Mouse (Mus musculus) forebrain, postnatal 0 days (tissue): ENCODE measurements around the gene Tbc1d5. TPM values are rescaled to one million over a fixed set of nuclear protein-coding genes. Genes with fewer than 3 reads are reported as not detected.
A peak's percentile ranks its signal among the peaks of the same experiment; 100 is the strongest.

Source experiments
- ATAC-seq: fragments of 200-750 bp; cut with Nextera tagmentation; 2 replicates; pipeline ENCODE4 v1.8.0; 2017; ENCODE audit warnings: mild to moderate bottlenecking, moderate library complexity
- DNase-seq: peaks from one replicate; pipeline ENCODE4 v3.0.0-alpha.2; 2015
- H3K27ac ChIP-seq: fragments of 300-500 bp; sonication (generic); 2 replicates; pipeline ENCODE4 v1.5.1; 2014; ENCODE audit warnings: low read depth, mild to moderate bottlenecking, antibody characterized with exemption, low read length, moderate library complexity, mixed read lengths
- H3K27me3 ChIP-seq: fragments of 300-500 bp; sonication (generic); 2 replicates; pipeline ENCODE4 v1.6.1; 2014; ENCODE audit warnings: mild to moderate bottlenecking, low read length, mixed read lengths; ENCODE audit not compliant: insufficient read depth
- H3K36me3 ChIP-seq: fragments of 300-500 bp; sonication (generic); 2 replicates; pipeline ENCODE4 v1.6.1; 2014; ENCODE audit warnings: mild to moderate bottlenecking, moderate library complexity; ENCODE audit not compliant: insufficient read depth
- H3K4me1 ChIP-seq: fragments of 300-500 bp; sonication (generic); 2 replicates; pipeline ENCODE4 v1.6.1; 2014; ENCODE audit warnings: antibody characterized with exemption; ENCODE audit not compliant: insufficient read depth
- H3K4me2 ChIP-seq: fragments of 300-500 bp; sonication (generic); 2 replicates; pipeline ENCODE4 v1.6.1; 2014; ENCODE audit warnings: low read depth, mild to moderate bottlenecking, moderate library complexity
- H3K4me3 ChIP-seq: fragments of 300-500 bp; sonication (generic); 2 replicates; pipeline ENCODE4 v1.5.1; 2014; ENCODE audit warnings: low read depth, low read length, mixed read lengths
- H3K9ac ChIP-seq: fragments of 300-500 bp; sonication (generic); 2 replicates; pipeline ENCODE4 v1.6.1; 2014; ENCODE audit warnings: mild to moderate bottlenecking
- H3K9me3 ChIP-seq: fragments of 300-500 bp; sonication (generic); 2 replicates; pipeline ENCODE4 v1.6.1; 2016; ENCODE audit warnings: low read length
- CTCF ChIP-seq: sonication (generic); IDR thresholded peaks from 2 replicates; pipeline ENCODE4 v1.5.1; 2016; ENCODE audit warnings: antibody characterized with exemption, control low read depth, low read depth
- WGBS: fragments of 180-500 bp; shearing (Covaris S2); extraction: QIAGEN DNeasy Blood & Tissue Kit; methylation state at CpG from one replicate; pipeline ENCODE4 v1.1.7; 2014; 5-methylcytosine and 5-hydroxymethylcytosine counted together
- polyA plus RNA-seq: library from polyadenylated mRNA; unstranded; fragments of >200 nt; fragmentation: Nextera tagmentation; extraction: Ambion mirVana; gene quantifications from 2 replicates; pipeline ENCODE4 v1.2.1, GENCODE M21; 2015
- total RNA-seq: library from RNA; depleted of rRNA; stranded (reverse); fragments of >200 nt; gene quantifications from 2 replicates; pipeline ENCODE4 v1.2.3, GENCODE M21; 2014

The Tbc1d5 gene
- total and polyA plus RNA-seq, 2 experiments from 2014 or later, result 5.9 to 14.0 TPM

DNA sequence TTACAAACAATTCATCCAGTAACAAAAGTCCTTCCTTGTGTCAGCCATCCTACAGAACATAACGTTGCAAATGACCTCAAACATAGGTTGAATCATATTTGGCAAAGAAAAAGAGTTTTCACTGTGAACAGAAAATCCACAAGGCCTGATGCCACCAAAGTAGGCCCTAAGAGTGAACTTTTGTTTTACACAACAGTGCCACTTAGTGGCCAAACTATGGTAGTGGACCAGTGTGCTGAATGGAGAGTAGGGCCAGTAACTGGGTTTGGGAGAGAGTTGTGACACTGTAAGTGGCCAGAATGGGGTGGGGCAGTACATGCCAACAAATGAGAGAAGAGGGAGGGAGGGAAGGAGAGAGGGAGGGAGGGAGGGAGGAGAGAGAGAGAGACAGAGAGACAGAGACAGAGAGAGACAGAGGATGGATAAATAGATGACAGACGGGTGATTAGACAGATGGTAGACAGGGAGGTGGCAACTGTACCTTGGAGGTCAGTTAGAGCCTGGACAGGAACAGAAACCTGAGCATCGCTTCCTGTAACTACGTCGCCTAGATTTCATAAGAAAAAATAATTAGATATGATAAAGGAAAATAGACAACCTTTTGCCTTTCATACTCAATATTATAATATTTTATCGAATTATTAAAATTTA lies 383.6 kb downstream of the Tbc1d5 start:
- H3K27me3 ChIP-seq, result no peaks in the 10 kb centered on the region
- H3K9me3 ChIP-seq, result no peaks in the 10 kb centered on the region
- no peaks in the 10 kb centered on the region for H3K36me3 ChIP-seq
- H3K4me2 ChIP-seq, result no peak overlapping the region
- no peak overlapping the region for H3K4me3 ChIP-seq
- 77% methylated on average over 6 of the region's 6 CpGs for WGBS
- no peak overlapping the region for H3K27ac ChIP-seq
- TF ChIP-seq CTCF, result peak; percentile 90
- H3K9ac ChIP-seq, result no peak overlapping the region
- no peaks in the 10 kb centered on the region for H3K4me1 ChIP-seq
- DNase-seq (peak; percentile 88), ATAC-seq (peak; percentile 85)

DNA sequence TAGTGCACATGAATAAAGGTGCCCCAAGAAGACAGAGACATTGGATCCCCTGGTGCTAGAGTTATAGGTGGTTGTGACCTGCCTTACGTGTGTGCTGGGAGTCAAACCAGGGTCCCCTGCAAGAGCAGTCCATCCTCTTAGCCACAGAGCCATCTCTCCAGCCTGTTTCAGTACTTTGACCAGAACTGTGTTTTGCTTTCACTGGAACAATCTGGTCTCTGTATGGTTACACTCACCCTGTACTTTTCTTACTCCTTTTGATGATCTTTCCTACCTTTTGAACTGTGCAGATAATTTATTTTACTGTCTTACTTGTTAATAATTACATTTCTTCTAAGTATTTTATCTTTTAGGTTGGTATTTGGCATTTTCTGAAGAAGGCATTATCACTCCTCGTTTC lies 387.5 kb downstream of the Tbc1d5 start:
- WGBS, result 89% methylated on average over 2 of the region's 2 CpGs
- DNase-seq, result no peak

DNA sequence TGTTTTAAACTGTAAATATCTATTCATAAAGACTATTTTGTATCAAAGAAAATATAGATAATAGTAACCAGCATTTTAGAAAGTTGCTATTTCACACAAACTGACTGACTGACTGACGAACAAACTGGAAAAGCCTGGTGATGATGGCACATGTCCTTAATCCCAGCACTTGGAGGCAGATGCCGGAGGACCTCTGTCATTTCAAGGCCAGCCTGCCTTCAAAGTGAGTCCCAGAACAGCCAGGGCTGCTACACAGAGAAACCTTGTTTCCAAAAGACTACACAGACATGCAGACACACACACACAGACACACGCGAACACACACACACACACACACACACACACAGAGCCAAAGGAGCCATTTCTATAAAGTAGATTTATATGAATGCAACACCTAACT lies 390.3 kb downstream of the Tbc1d5 start:
- DNase-seq (no peak), ATAC-seq (no peak)
- Histone ChIP-seq H3K9me3 (no peaks in the 10 kb centered on the region), H3K27me3 (no peaks in the 10 kb centered on the region), H3K4me3 (no peak overlapping the region), H3K4me2 (no peak overlapping the region), H3K4me1 (no peaks in the 10 kb centered on the region), H3K9ac (no peak overlapping the region), H3K27ac (no peak overlapping the region), H3K36me3 (no peaks in the 10 kb centered on the region)
- no peak for TF ChIP-seq CTCF
- 84% methylated on average over 4 of the region's 4 CpGs for WGBS

More for the DNA sequence above, 387.5 kb downstream of the Tbc1d5 start:
- no peak overlapping the region for H3K27ac ChIP-seq
- no peak for ATAC-seq
- no peak for TF ChIP-seq CTCF
- H3K4me1 ChIP-seq, result no peaks in the 10 kb centered on the region
- no peak overlapping the region for H3K4me3 ChIP-seq
- no peaks in the 10 kb centered on the region for H3K9me3 ChIP-seq
- H3K9ac ChIP-seq, result no peak overlapping the region
- no peak overlapping the region for H3K4me2 ChIP-seq
- H3K36me3 ChIP-seq, result no peaks in the 10 kb centered on the region
- H3K27me3 ChIP-seq, result no peaks in the 10 kb centered on the region

DNA sequence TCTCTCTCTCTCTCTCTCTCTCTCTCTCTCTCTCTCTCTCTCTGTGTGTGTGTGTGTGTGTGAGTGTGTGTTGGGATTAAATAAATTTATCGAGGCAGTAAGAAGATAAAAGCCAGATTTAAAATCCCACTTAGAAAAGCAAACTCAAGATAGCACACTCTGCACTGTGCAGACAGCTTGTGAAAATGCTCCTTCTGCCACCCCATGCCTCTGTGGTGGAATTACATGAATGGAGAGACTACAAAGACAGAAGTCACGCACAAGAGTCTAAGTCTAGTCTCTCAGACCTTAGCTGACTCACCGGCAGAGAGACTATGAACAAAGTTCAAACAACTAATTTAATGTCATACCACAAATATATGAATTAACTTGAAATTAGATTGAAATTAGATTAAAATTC lies 403.9 kb downstream of the Tbc1d5 start:
- H3K9me3 ChIP-seq, result no peaks in the 10 kb centered on the region
- peak; percentile 71 for TF ChIP-seq CTCF
- H3K27ac ChIP-seq, result no peak overlapping the region
- no peak overlapping the region for H3K9ac ChIP-seq
- DNase-seq (peak; percentile 68), ATAC-seq (peak; percentile 98)
- H3K27me3 ChIP-seq, result no peaks in the 10 kb centered on the region
- H3K36me3 ChIP-seq, result no peaks in the 10 kb centered on the region
- WGBS, result 56% methylated on average over 3 of the region's 3 CpGs
- H3K4me3 ChIP-seq, result no peak overlapping the region
- H3K4me2 ChIP-seq, result no peak overlapping the region
- H3K4me1 ChIP-seq, result no peaks in the 10 kb centered on the region

DNA sequence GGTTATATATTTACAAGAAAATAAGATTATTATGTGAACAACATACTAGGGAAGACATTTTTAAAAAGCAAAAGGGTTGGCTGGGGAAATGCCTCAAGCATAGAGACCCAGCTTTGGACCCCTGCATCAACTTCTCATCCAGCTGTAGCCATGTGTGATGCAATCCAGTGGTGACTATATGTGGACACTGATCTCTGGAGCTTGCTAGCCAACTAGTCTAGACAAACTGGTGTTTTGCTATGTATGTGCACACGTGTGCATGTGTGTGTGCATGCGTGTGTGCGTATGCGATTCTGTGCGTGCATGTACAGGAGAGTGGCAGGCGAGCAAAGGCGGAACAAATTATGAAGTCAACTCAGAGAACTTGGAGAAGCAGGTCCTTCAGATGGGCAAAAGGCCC lies 414.8 kb downstream of the Tbc1d5 start:
- Histone ChIP-seq H3K27ac (no peak overlapping the region), H3K4me3 (no peak overlapping the region), H3K9ac (no peak overlapping the region), H3K27me3 (no peaks in the 10 kb centered on the region), H3K4me1 (peaks cover 7% of the 10 kb centered on the region; the same call in 1 of the 2 replicates), H3K9me3 (no peaks in the 10 kb centered on the region), H3K4me2 (no peak overlapping the region), H3K36me3 (no peaks in the 10 kb centered on the region)
- no peak for ATAC-seq
- 97% methylated on average over 7 of the region's 7 CpGs for WGBS
- no peak for TF ChIP-seq CTCF
- DNase-seq, result no peak

DNA sequence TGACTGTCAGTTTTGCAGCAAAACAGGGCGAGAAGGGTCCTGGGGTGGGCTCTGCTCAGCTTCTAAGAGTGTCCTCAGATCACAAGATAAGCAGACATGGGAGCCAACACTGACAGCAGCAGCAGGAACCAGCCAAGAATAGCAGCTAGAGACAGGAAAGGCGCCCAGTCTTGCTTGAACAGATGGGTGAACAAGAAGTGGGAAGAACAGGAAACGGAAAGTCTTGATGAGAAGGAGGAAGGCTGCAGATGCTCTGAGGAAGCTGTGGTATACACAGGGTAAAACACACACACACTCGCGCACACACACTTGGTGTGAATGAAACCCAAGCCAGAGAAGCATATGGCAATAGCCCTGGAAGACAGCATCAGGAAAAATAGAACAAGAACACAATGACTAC lies 415.7 kb downstream of the Tbc1d5 start:
- no peak overlapping the region for H3K4me2 ChIP-seq
- no peaks in the 10 kb centered on the region for H3K27me3 ChIP-seq
- peaks cover 7% of the 10 kb centered on the region; the same call in 1 of the 2 replicates for H3K4me1 ChIP-seq
- no peak overlapping the region for H3K9ac ChIP-seq
- H3K9me3 ChIP-seq, result no peaks in the 10 kb centered on the region
- H3K27ac ChIP-seq, result peak overlapping the region; percentile 62
- H3K4me3 ChIP-seq, result no peak overlapping the region
- no peaks in the 10 kb centered on the region for H3K36me3 ChIP-seq
- 47% methylated on average over 5 of the region's 5 CpGs for WGBS
- DNase-seq (peak; percentile 80), ATAC-seq (peak; percentile 95)
- TF ChIP-seq CTCF, result no peak

DNA sequence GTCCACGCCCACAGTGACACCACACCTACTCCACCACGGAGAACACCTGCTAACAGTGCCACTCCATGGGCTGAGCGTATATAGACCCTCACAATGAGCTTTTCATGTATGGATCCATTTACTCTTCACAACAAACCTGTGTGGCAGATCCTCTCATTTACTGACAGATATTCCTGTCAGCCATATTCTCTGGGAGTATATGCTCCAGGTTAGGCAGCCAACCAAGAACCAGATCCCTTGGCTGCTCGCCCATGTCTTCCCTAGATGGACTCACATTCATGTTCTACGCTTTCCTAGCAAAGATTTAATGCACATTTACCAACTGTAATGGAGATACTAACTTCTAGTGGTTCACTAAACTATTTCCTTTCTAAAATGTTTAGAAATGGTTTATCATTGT lies 416.9 kb downstream of the Tbc1d5 start:
- DNase-seq (no peak), ATAC-seq (no peak)
- no peak overlapping the region for H3K27ac ChIP-seq
- no peak overlapping the region for H3K9ac ChIP-seq
- no peaks in the 10 kb centered on the region for H3K9me3 ChIP-seq
- H3K27me3 ChIP-seq, result no peaks in the 10 kb centered on the region
- no peak overlapping the region for H3K4me2 ChIP-seq
- H3K4me3 ChIP-seq, result no peak overlapping the region
- no peak for TF ChIP-seq CTCF
- peaks cover 7% of the 10 kb centered on the region; the same call in 1 of the 2 replicates for H3K4me1 ChIP-seq
- WGBS, result 81% methylated on average over 5 of the region's 5 CpGs
- no peaks in the 10 kb centered on the region for H3K36me3 ChIP-seq
